Comparison of ENCODE assay signal across 8 mouse cellular contexts in genomic region chr2:38433736-38434135, GRCm38 (mm10).
A peak's percentile ranks its signal among the peaks of the same experiment; 100 is the strongest.
DNase-seq lines count a peak whose midpoint lies in the region; ATAC-seq and TF ChIP-seq lines count a peak whose summit lies in the region.

No protein-coding gene starts in this region.

- ATAC-seq in hematopoietic stem cell, adult 5-6 weeks (replicated peaks in 1 of 2; ENCODE audit: insufficient read depth in 1 of 2, low FRiP score in 2 of 2, low TSS enrichment in 1 of 2, low read depth in 1 of 2, poor library complexity in 2 of 2, severe bottlenecking in 2 of 2), result peak; percentile 47 to 78; a peak in 2 of 4 replicates

- no peak overlapping the region for H3K4me3 ChIP-seq in heart, embryonic 10.5 days
- H3K4me3 ChIP-seq in MEL (ENCODE audit: control insufficient read depth in 1 of 2, insufficient read depth in 1 of 2, low read depth in 2 of 2, low read length in 2 of 2), result no peak overlapping the region

- H3K4me1 ChIP-seq in heart, embryonic 10.5 days, result no peaks in the 10 kb centered on the region
- no peaks in the 10 kb centered on the region for H3K4me1 ChIP-seq in MEL (ENCODE audit: control insufficient read depth in 1 of 2, insufficient read depth in 2 of 2, low read length in 2 of 2)

- peak; percentile 35 to 88 (median 72); a peak in 5 of 6 replicates for TF ChIP-seq CTCF in MEL (IDR thresholded peaks at IDR 0.05 in 2 of 3, conservative IDR thresholded peaks at IDR 0.05 in 1 of 3; ENCODE audit: control insufficient read depth in 1 of 3, insufficient read depth in 1 of 3, low read depth in 2 of 3, low read length in 3 of 3, poor library complexity in 1 of 3, severe bottlenecking in 1 of 3)

- DNase-seq in heart, adult 11 months, result peak; percentile 25
- no peak for DNase-seq in heart, embryonic 10.5 days (ENCODE audit: low spot score)
- DNase-seq in 3T3-L1 (ENCODE audit: low read depth, low spot score), result peak; percentile 64
- peak; percentile 49 for DNase-seq in MEL (ENCODE audit: low read depth, low spot score)
- DNase-seq in testis, postnatal 14 days (ENCODE audit: low spot score), result no peak
- DNase-seq in frontal cortex, postnatal 10 days (ENCODE audit: low spot score in 2 of 2), result no peak
- no peak for DNase-seq in gastrocnemius, postnatal 4 days (ENCODE audit: low spot score in 2 of 2)

- no peaks in the 10 kb centered on the region for H3K36me3 ChIP-seq in heart, embryonic 10.5 days
- H3K36me3 ChIP-seq in MEL (ENCODE audit: control insufficient read depth in 1 of 2, insufficient read depth in 2 of 2, low read length in 2 of 2), result no peaks in the 10 kb centered on the region

- no peak for TF ChIP-seq POLR2A in MEL (IDR thresholded peaks at IDR 0.05; ENCODE audit: control insufficient read depth in 1 of 2, insufficient read depth in 1 of 2, low read depth in 1 of 2, low read length in 2 of 2, poor library complexity in 1 of 2)

- H3K27ac ChIP-seq in heart, embryonic 10.5 days, result no peak overlapping the region
- H3K27ac ChIP-seq in MEL (ENCODE audit: control insufficient read depth, low read depth, low read length), result no peak overlapping the region

- 23% methylated on average over 3 of the region's 3 CpGs for WGBS in heart, embryonic 10.5 days

- TF ChIP-seq EP300 in MEL (IDR thresholded peaks at IDR 0.05; ENCODE audit: low read depth in 1 of 2, low read length in 2 of 2), result no peak

- H3K27me3 ChIP-seq in heart, embryonic 10.5 days (ENCODE audit: insufficient read depth, poor library complexity, severe bottlenecking), result 0 out of 2 replicates have a peak, but pooled peaks cover 5% of the 10 kb centered on the region
- H3K27me3 ChIP-seq in MEL (ENCODE audit: control insufficient read depth in 1 of 2, insufficient read depth in 2 of 2, low read length in 2 of 2), result peaks cover 0 to 3% of the 10 kb centered on the region in 2 experiments; a peak in 2 of 4 replicates

- no peaks in the 10 kb centered on the region for H3K9me3 ChIP-seq in heart, embryonic 10.5 days
- H3K9me3 ChIP-seq in MEL (replicated peaks; ENCODE audit: insufficient read depth, low read length), result no peaks in the 10 kb centered on the region

- no peaks in the 10 kb centered on the region for H3K79me2 ChIP-seq in MEL (ENCODE audit: control insufficient read depth, insufficient read depth, low read length, poor library complexity)

- H3K9ac ChIP-seq in MEL (ENCODE audit: control insufficient read depth, low read depth, low read length, poor library complexity, severe bottlenecking), result no peak overlapping the region

- peak; percentile 70 for TF ChIP-seq RAD21 in MEL (IDR thresholded peaks at IDR 0.05; ENCODE audit: low read depth, low read length)

TF ChIP-seq in MEL, 35 proteins besides CTCF, POLR2A, EP300 and RAD21:
- TF ChIP-seq ETS1 (IDR thresholded peaks at IDR 0.05; ENCODE audit: low read depth, low read length) (no peak), SIN3A (IDR thresholded peaks at IDR 0.05; ENCODE audit: low read length) (no peak), SMC3 (IDR thresholded peaks at IDR 0.05; ENCODE audit: low read depth, low read length) (peak; percentile 64), ZC3H11A (IDR thresholded peaks at IDR 0.05; ENCODE audit: low read depth, low read length) (peak; percentile 29; the same call in 1 of the 2 replicates), GABPA (IDR thresholded peaks at IDR 0.05; ENCODE audit: low read depth, low read length) (no peak), UBTF (IDR thresholded peaks at IDR 0.05; ENCODE audit: borderline replicate concordance, insufficient read depth, low read depth, low read length) (no peak)

Comparison
In these comparisons a context has a peak if more than half of its experiments do, and no peak if none do; other contexts are left out.
1. DNase-seq: peak in heart, adult 11 months (single experiment), 3T3-L1 (single experiment) and MEL (single experiment); none in heart, embryonic 10.5 days (single experiment), testis, postnatal 14 days (single experiment), frontal cortex, postnatal 10 days (0 of 2) and gastrocnemius, postnatal 4 days (0 of 2).